Mouse (Mus musculus) hindbrain, postnatal 0 days (tissue): ENCODE results near the gene Hist1h3b. TPM values are rescaled to one million over a fixed set of nuclear protein-coding genes. Genes with fewer than 3 reads are reported as not detected.

Experiments
- ATAC-seq: fragments of 200-750 bp; cut with Nextera tagmentation; 2 replicates; pipeline ENCODE4 v1.8.0; 2017; ENCODE audit warnings: mild to moderate bottlenecking, moderate TSS enrichment, moderate library complexity
- DNase-seq: peaks from one replicate; pipeline ENCODE4 v3.0.0-alpha.2; 2015; ENCODE audit warnings: low spot score
- H3K27ac ChIP-seq: fragments of 300-500 bp; sonication (generic); 2 replicates; pipeline ENCODE4 v1.5.1; 2014; ENCODE audit warnings: mild to moderate bottlenecking
- H3K27me3 ChIP-seq: fragments of 300-500 bp; sonication (generic); 2 replicates; pipeline ENCODE4 v1.6.1; 2014; ENCODE audit warnings: low read length, mixed read lengths; ENCODE audit not compliant: insufficient read depth
- H3K36me3 ChIP-seq: fragments of 300-500 bp; sonication (generic); 2 replicates; pipeline ENCODE4 v1.6.1; 2014; ENCODE audit warnings: low read length, mixed read lengths; ENCODE audit not compliant: insufficient read depth
- H3K4me1 ChIP-seq: fragments of 300-500 bp; sonication (generic); 2 replicates; pipeline ENCODE4 v1.6.1; 2014; ENCODE audit warnings: antibody characterized with exemption, low read length, mixed read lengths; ENCODE audit not compliant: insufficient read depth
- H3K4me2 ChIP-seq: fragments of 300-500 bp; sonication (generic); 2 replicates; pipeline ENCODE4 v1.6.1; 2014; ENCODE audit warnings: low read depth, mild to moderate bottlenecking, low read length, moderate library complexity, mixed read lengths
- H3K4me3 ChIP-seq: fragments of 300-500 bp; sonication (generic); 2 replicates; pipeline ENCODE4 v1.5.1; 2014; ENCODE audit warnings: low read length
- H3K9ac ChIP-seq: fragments of 300-500 bp; sonication (generic); replicated peaks from 2 replicates; pipeline ENCODE4 v1.6.1; 2014; ENCODE audit warnings: mild to moderate bottlenecking, low read length, moderate library complexity, mixed read lengths
- H3K9me3 ChIP-seq: fragments of 300-500 bp; sonication (generic); 2 replicates; pipeline ENCODE4 v1.6.1; 2016; ENCODE audit warnings: low read length, mixed read lengths
- CTCF ChIP-seq: IDR thresholded peaks from 2 replicates; pipeline ENCODE4 v1.5.1; 2016; ENCODE audit warnings: antibody characterized with exemption, control low read depth, low read depth
- WGBS: fragments of 180-500 bp; shearing (Covaris S2); extraction: QIAGEN DNeasy Blood & Tissue Kit; methylation state at CpG from one replicate; pipeline ENCODE4 v1.1.7; 2014; 5-methylcytosine and 5-hydroxymethylcytosine counted together
- polyA plus RNA-seq: library from polyadenylated mRNA; unstranded; fragments of >200 nt; fragmentation: Nextera tagmentation; extraction: Ambion mirVana; gene quantifications from 2 replicates; pipeline ENCODE4 v1.2.1, GENCODE M21; 2015
- total RNA-seq: library from RNA; depleted of rRNA; stranded (reverse); fragments of >200 nt; gene quantifications from 2 replicates; pipeline ENCODE4 v1.2.3, GENCODE M21; 2014

Hist1h3b gene
- total and polyA plus RNA-seq, 2 experiments from 2014 or later: 2.6 to 956 TPM

DNA sequence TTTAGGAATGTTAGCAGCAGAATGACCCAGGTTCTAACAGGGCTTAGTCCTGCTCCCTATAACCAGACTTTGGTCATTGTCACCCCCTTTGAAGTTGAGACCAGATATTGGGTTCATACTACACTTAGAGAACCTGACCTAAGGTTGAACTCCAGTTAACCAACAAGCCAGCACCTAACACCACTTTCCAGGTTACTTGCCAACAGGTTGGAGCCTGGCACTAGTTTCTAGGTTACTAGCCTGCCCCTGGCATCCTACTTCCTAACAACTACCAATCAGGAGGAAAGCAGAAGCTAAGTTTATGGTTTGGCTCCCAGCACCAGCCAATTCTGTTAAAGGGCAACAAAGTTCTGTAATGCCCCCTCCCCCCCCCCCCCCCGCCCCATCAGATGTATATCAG, 26.9 kb upstream of the Hist1h3b start:
- no peaks in the 10 kb centered on the region for H3K36me3 ChIP-seq
- H3K27me3 ChIP-seq: no peaks in the 10 kb centered on the region
- H3K9ac ChIP-seq: no peak overlapping the region
- H3K4me2 ChIP-seq: no peak overlapping the region
- no peaks in the 10 kb centered on the region for H3K4me1 ChIP-seq
- 36% methylated on average over 1 of the region's 1 CpGs for WGBS
- H3K9me3 ChIP-seq: no peaks in the 10 kb centered on the region
- DNase-seq (no peak), ATAC-seq (no peak)
- H3K27ac ChIP-seq: no peak overlapping the region
- H3K4me3 ChIP-seq: no peak overlapping the region
- TF ChIP-seq CTCF: no peak

DNA sequence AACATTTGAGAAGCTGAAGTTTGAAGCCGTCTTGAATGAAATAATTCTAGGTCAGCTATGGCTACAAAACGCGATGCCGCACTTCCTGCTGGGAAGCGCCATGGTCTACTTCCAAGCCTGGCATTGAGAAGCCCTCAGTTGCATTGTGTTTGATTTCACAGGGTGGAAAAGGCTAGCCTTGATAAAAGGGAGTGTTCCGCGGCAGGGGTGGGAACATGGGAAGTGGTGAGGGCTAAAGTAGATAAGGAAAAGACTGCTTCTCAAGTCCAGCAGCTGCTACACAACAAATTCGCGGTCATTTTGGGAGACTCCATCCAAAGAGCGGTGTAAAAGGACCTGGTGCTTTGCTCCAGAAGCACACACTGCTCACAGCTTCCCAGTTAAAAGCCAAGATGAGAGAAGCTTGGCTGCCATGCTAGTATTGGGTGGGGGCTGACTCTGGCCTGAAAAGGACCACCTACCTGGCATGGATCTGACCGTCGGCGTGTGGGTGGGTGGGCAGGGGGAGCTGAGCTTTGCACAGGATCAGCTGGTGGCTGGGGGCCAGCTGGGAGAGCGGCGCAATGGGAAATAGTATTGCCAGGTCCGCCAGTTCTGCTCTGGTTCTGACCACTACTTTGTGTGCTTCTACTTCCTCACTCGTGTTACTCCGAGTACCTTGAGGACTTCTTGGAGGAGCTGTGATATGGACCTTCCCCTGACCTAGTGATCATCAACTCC, 23.4 kb upstream of the Hist1h3b start:
- H3K4me1 ChIP-seq: no peaks in the 10 kb centered on the region
- DNase-seq (no peak), ATAC-seq (no peak)
- no peak overlapping the region for H3K4me3 ChIP-seq
- H3K9ac ChIP-seq: no peak overlapping the region
- H3K27ac ChIP-seq: no peak overlapping the region
- no peaks in the 10 kb centered on the region for H3K36me3 ChIP-seq
- no peak overlapping the region for H3K4me2 ChIP-seq
- H3K27me3 ChIP-seq: no peaks in the 10 kb centered on the region
- 71% methylated on average over 18 of the region's 18 CpGs for WGBS
- H3K9me3 ChIP-seq: no peaks in the 10 kb centered on the region
- TF ChIP-seq CTCF: no peak

DNA sequence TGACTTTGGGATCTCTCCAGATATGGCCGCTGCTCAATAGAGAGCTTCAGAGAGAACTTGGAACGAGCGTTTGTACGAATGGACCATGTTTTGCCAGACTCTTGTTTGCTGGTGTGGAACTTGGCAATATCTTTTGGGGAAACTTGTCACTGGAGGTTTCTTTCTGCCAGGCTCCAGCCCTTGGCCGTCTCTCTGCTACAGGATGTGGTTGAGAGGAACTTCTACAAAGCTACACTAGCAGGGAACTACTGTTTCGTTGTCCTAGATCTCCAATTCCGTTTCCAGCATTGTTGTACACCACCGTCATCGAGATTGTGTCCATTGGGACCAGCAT, 22.9 kb upstream of the Hist1h3b start:
- ATAC-seq: no peak

DNA sequence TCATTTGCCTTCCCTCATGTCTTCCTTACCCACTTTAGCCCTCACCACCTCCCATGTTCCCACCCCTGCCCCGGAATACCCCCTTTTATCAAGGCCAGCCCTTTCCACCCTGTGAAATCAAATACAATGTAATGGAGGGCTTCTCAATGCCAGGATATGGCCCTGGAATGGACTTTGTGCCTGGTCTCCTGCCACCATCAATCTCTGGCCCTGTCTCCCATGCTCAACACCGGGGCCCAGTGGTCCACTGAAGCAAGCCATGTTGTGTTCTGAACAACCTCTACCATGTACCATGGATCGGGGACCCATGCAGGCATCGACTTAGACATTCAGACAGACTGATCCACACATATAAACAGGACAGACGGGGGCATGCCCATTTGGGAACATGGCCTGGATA, 22.4 kb upstream of the Hist1h3b start:
- no peak for TF ChIP-seq CTCF
- Histone ChIP-seq H3K9ac (no peak overlapping the region), H3K27ac (no peak overlapping the region), H3K4me3 (no peak overlapping the region), H3K9me3 (no peaks in the 10 kb centered on the region), H3K36me3 (no peaks in the 10 kb centered on the region), H3K4me1 (no peaks in the 10 kb centered on the region), H3K27me3 (no peaks in the 10 kb centered on the region), H3K4me2 (no peak overlapping the region)
- ATAC-seq (no peak), DNase-seq (no peak)
- 92% methylated on average over 5 of the region's 5 CpGs for WGBS

More for the DNA sequence above, 22.9 kb upstream of the Hist1h3b start:
- Histone ChIP-seq H3K9me3 (no peaks in the 10 kb centered on the region), H3K36me3 (no peaks in the 10 kb centered on the region), H3K4me2 (no peak overlapping the region), H3K27me3 (no peaks in the 10 kb centered on the region), H3K4me3 (no peak overlapping the region), H3K4me1 (no peaks in the 10 kb centered on the region), H3K9ac (no peak overlapping the region), H3K27ac (no peak overlapping the region)
- WGBS: 91% methylated on average over 9 of the region's 9 CpGs
- no peak for TF ChIP-seq CTCF
- DNase-seq: no peak

DNA sequence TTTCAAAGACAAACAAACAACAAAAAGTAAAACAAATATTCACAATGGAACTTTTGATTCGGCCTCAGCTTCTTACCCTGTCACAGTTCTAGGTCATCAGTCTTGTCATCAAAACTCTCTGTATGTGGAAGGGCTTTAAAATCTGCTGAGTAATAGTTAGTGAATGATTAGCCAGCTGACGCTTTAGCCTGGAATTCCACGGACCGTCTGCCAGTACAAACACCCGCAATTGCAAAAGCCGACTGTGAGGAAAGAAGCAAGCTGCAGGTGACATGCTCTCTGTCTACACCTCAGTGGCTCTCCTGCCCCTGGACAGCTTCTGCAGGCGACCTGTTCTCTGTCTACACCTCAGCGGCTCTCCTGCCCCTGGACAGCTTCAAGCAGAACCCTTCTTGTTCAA, 21.6 kb upstream of the Hist1h3b start:
- no peak for TF ChIP-seq CTCF
- Histone ChIP-seq H3K36me3 (no peaks in the 10 kb centered on the region), H3K4me1 (no peaks in the 10 kb centered on the region), H3K27me3 (no peaks in the 10 kb centered on the region), H3K9ac (no peak overlapping the region), H3K4me2 (no peak overlapping the region), H3K9me3 (no peaks in the 10 kb centered on the region), H3K4me3 (no peak overlapping the region), H3K27ac (no peak overlapping the region)
- 49% methylated on average over 8 of the region's 8 CpGs for WGBS
- ATAC-seq: no peak
- no peak for DNase-seq

DNA sequence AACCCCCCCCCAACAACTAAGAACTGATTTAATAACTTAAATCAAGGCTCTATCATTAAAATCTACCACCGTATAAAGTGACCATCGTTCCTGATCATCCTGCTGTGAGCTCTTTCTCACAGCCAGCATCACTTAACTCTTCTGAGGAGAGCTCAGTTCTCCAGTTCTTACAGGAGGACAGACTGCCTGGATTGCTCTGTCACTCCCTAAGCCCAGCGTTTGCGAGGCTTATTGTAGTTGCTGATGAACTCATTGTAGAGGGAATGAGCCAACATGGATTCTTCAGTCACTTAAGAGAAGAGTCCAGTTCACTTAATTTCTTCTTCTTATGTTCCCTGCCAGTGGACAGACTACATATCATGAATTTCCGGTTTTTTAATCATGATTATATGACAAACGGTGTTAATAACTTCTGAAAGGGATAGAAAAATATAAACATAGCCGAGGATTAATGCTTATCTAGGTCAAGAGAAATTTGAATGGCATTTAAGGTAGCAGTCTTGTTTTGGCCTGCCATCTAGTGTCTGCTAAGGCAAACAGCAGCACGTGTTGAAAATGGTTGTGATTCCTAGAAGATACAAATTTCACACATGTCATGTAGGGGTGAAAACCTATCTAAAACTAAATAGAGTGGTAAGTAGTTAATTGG, 19.8 kb upstream of the Hist1h3b start:
- Histone ChIP-seq H3K27me3 (no peaks in the 10 kb centered on the region), H3K4me2 (no peak overlapping the region), H3K9me3 (no peaks in the 10 kb centered on the region), H3K4me1 (no peaks in the 10 kb centered on the region), H3K27ac (no peak overlapping the region), H3K9ac (no peak overlapping the region), H3K36me3 (no peaks in the 10 kb centered on the region), H3K4me3 (no peak overlapping the region)
- 23% methylated on average over 8 of the region's 8 CpGs for WGBS
- DNase-seq (peak; percentile 72), ATAC-seq (0 out of 2 replicates have a peak, but pooled peaks have one; percentile 49)
- TF ChIP-seq CTCF: peak; percentile 88

DNA sequence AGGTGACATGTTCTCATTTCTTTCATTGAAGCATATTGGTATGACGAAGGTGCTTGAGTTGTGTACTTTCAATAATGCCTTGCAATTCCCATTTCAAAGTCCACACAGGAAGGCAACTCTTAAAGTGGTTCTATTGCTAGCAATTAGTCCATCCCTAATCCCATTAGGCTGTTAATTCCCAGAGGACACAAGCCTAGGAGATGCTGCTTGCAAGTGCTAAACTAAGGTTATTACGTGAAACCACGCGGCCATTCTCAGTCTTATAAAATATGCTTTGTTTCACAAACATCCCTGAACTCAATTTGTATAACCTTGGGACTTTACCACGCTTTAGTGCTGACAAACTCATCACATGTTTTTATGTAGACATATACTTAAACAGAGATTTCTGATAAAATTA, 15.0 kb upstream of the Hist1h3b start:
- no peak overlapping the region for H3K9ac ChIP-seq
- H3K9me3 ChIP-seq: no peaks in the 10 kb centered on the region
- no peaks in the 10 kb centered on the region for H3K27me3 ChIP-seq
- peaks cover 6% of the 10 kb centered on the region; the same call in 1 of the 2 replicates for H3K4me1 ChIP-seq
- no peak for TF ChIP-seq CTCF
- no peak overlapping the region for H3K4me3 ChIP-seq
- DNase-seq (no peak), ATAC-seq (no peak)
- WGBS: 88% methylated on average over 5 of the region's 5 CpGs
- no peak overlapping the region for H3K27ac ChIP-seq
- H3K36me3 ChIP-seq: no peaks in the 10 kb centered on the region
- no peak overlapping the region for H3K4me2 ChIP-seq
